Mouse (Mus musculus): ENCODE measurements at regions not wholly inside any gene's neighbourhood (a gene's known extent, or its start where the extent isn't known, plus 50 kb on each side); places are given as distances from the start of the nearest gene placed in this dataset.
"Not testable (repeated sequence)": the region's sequence is repeated elsewhere in the genome, so short reads cannot be mapped to it uniquely, and the experiment has no call there.

- Histone ChIP-seq H3K9ac (no peak overlapping the region), H3K4me2 (replicated peaks) (no peak overlapping the region), H3K4me3 (replicated peaks; ENCODE audit: low read length) (no peak overlapping the region), H3K4me1 (replicated peaks; ENCODE audit: control insufficient read depth, insufficient read depth, low read length) (no peaks in the 10 kb centered on the region), H3K27ac (no peak overlapping the region), H3K27me3 (ENCODE audit: control insufficient read depth, insufficient read depth, low read length) (no peaks in the 10 kb centered on the region), H3K9me3 (ENCODE audit: control insufficient read depth, low read length) (peaks cover 7% of the 10 kb centered on the region; the same call in 1 of the 2 replicates), H3K36me3 (replicated peaks; ENCODE audit: control insufficient read depth, insufficient read depth) (no peaks in the 10 kb centered on the region)
- no peak for DNase-seq (ENCODE audit: low spot score)
- no peak for ATAC-seq (ENCODE audit: low FRiP score)
- WGBS, result 63% methylated on average over 2 of the region's 2 CpGs
Observed at GRCm38 (mm10) chr8:103702236-103702635, 399.2 kb upstream of the Cdh5 start.

- Histone ChIP-seq H3K27ac (no peak overlapping the region), H3K4me3 (replicated peaks; ENCODE audit: low read length) (no peak overlapping the region), H3K36me3 (replicated peaks; ENCODE audit: control insufficient read depth, insufficient read depth) (no peaks in the 10 kb centered on the region), H3K27me3 (ENCODE audit: control insufficient read depth, insufficient read depth, low read length) (no peaks in the 10 kb centered on the region), H3K9ac (no peak overlapping the region), H3K9me3 (ENCODE audit: control insufficient read depth, low read length) (peaks cover 7% of the 10 kb centered on the region; the same call in 1 of the 2 replicates), H3K4me2 (replicated peaks) (no peak overlapping the region), H3K4me1 (replicated peaks; ENCODE audit: control insufficient read depth, insufficient read depth, low read length) (no peaks in the 10 kb centered on the region)
- DNase-seq (ENCODE audit: low spot score) (no peak), ATAC-seq (ENCODE audit: low FRiP score) (no peak)
- WGBS, result 85% methylated on average over 2 of the region's 2 CpGs
Observed at GRCm38 (mm10) chr8:103706084-103706483, 395.3 kb upstream of the Cdh5 start.

DNA sequence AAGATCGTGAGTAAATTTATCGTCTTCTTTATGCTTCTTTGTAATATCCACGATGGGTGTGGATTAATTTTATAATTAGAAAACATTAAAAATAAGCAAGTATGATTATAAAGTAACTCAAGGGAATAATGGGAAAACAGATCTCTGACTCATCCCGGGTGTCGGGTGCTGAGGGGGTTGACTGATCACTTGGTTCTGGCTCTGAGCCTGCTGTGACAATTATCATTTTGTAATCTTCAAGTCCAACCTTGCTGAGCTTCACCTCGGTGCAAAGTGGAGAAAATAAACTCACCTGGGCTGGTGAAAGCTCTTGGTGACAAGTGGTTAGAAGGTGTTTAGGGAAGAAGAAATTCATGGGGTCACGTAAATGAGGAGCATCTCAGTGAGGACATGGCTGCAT lies 390.6 kb upstream of the Cdh5 start:
- not testable (repeated sequence) for H3K4me3 ChIP-seq (replicated peaks; ENCODE audit: low read length); H3K9me3 ChIP-seq (ENCODE audit: control insufficient read depth, low read length); H3K9ac ChIP-seq; H3K27me3 ChIP-seq (ENCODE audit: control insufficient read depth, insufficient read depth, low read length); DNase-seq (ENCODE audit: low spot score); ATAC-seq (ENCODE audit: low FRiP score); H3K4me1 ChIP-seq (replicated peaks; ENCODE audit: control insufficient read depth, insufficient read depth, low read length); H3K4me2 ChIP-seq (replicated peaks); H3K36me3 ChIP-seq (replicated peaks; ENCODE audit: control insufficient read depth, insufficient read depth); H3K27ac ChIP-seq
- WGBS, result 79% methylated on average over 7 of the region's 7 CpGs

GRCm38 (mm10) chr8:103717723-103718122 lies 383.7 kb upstream of the Cdh5 start:
- H3K9me3 ChIP-seq (ENCODE audit: control insufficient read depth, low read length), result no peaks in the 10 kb centered on the region
- no peak for ATAC-seq (ENCODE audit: low FRiP score)
- H3K4me3 ChIP-seq (replicated peaks; ENCODE audit: low read length), result no peak overlapping the region
- H3K9ac ChIP-seq, result no peak overlapping the region
- no peak overlapping the region for H3K4me2 ChIP-seq (replicated peaks)
- 84% methylated on average over 4 of the region's 4 CpGs for WGBS
- no peaks in the 10 kb centered on the region for H3K4me1 ChIP-seq (replicated peaks; ENCODE audit: control insufficient read depth, insufficient read depth, low read length)
- H3K27me3 ChIP-seq (ENCODE audit: control insufficient read depth, insufficient read depth, low read length), result no peaks in the 10 kb centered on the region
- no peak overlapping the region for H3K27ac ChIP-seq
- DNase-seq (ENCODE audit: low spot score), result no peak
- no peaks in the 10 kb centered on the region for H3K36me3 ChIP-seq (replicated peaks; ENCODE audit: control insufficient read depth, insufficient read depth)

GRCm38 (mm10) chr8:103733466-103733865 lies 368.0 kb upstream of the Cdh5 start:
- Histone ChIP-seq H3K4me3 (replicated peaks; ENCODE audit: low read length) (no peak overlapping the region), H3K4me1 (replicated peaks; ENCODE audit: control insufficient read depth, insufficient read depth, low read length) (no peaks in the 10 kb centered on the region), H3K9ac (no peak overlapping the region), H3K27ac (no peak overlapping the region), H3K27me3 (ENCODE audit: control insufficient read depth, insufficient read depth, low read length) (no peaks in the 10 kb centered on the region), H3K4me2 (replicated peaks) (no peak overlapping the region), H3K9me3 (ENCODE audit: control insufficient read depth, low read length) (no peaks in the 10 kb centered on the region), H3K36me3 (replicated peaks; ENCODE audit: control insufficient read depth, insufficient read depth) (no peaks in the 10 kb centered on the region)
- WGBS, result 98% methylated on average over 3 of the region's 3 CpGs
- no peak for ATAC-seq (ENCODE audit: low FRiP score)
- DNase-seq (ENCODE audit: low spot score), result no peak

- ATAC-seq (ENCODE audit: low FRiP score) (no peak), DNase-seq (ENCODE audit: low spot score) (no peak)
- 69% methylated on average over 8 of the region's 8 CpGs for WGBS
- Histone ChIP-seq H3K9ac (no peak overlapping the region), H3K27ac (no peak overlapping the region), H3K4me1 (replicated peaks; ENCODE audit: control insufficient read depth, insufficient read depth, low read length) (no peaks in the 10 kb centered on the region), H3K4me2 (replicated peaks) (no peak overlapping the region), H3K36me3 (replicated peaks; ENCODE audit: control insufficient read depth, insufficient read depth) (no peaks in the 10 kb centered on the region), H3K27me3 (ENCODE audit: control insufficient read depth, insufficient read depth, low read length) (no peaks in the 10 kb centered on the region), H3K4me3 (replicated peaks; ENCODE audit: low read length) (no peak overlapping the region), H3K9me3 (ENCODE audit: control insufficient read depth, low read length) (no peaks in the 10 kb centered on the region)
Observed at GRCm38 (mm10) chr8:103738330-103738729, 363.1 kb upstream of the Cdh5 start.

GRCm38 (mm10) chr8:103741395-103741794 lies 360.0 kb upstream of the Cdh5 start:
- DNase-seq (ENCODE audit: low spot score) (no peak), ATAC-seq (ENCODE audit: low FRiP score) (no peak)
- H3K4me1 ChIP-seq (replicated peaks; ENCODE audit: control insufficient read depth, insufficient read depth, low read length), result no peaks in the 10 kb centered on the region
- H3K4me2 ChIP-seq (replicated peaks), result no peak overlapping the region
- H3K27ac ChIP-seq, result no peak overlapping the region
- 72% methylated on average over 8 of the region's 8 CpGs for WGBS
- H3K9ac ChIP-seq, result no peak overlapping the region
- no peaks in the 10 kb centered on the region for H3K27me3 ChIP-seq (ENCODE audit: control insufficient read depth, insufficient read depth, low read length)
- H3K36me3 ChIP-seq (replicated peaks; ENCODE audit: control insufficient read depth, insufficient read depth), result no peaks in the 10 kb centered on the region
- H3K9me3 ChIP-seq (ENCODE audit: control insufficient read depth, low read length), result no peaks in the 10 kb centered on the region
- no peak overlapping the region for H3K4me3 ChIP-seq (replicated peaks; ENCODE audit: low read length)

DNA sequence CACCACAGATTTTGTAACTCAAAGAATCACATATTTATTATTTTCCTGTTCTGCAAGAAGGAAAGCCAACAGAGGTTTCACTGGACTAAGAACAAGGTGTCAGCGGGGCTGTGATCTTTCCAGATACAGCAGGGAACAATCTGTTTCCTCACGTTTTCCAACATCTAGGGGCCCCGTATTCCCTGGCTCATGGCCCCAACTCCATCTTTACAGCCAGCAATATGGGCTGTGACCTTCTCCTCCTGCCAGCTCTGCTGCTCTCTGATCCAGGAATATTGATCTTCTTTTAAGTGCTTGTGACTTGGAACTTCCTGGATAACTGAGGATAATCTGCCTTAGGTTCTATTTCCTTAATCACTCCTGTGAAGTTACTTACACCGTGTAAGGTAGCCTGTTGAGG lies 352.7 kb upstream of the Cdh5 start:
- Histone ChIP-seq H3K9ac (no peak overlapping the region), H3K9me3 (ENCODE audit: control insufficient read depth, low read length) (no peaks in the 10 kb centered on the region), H3K36me3 (replicated peaks; ENCODE audit: control insufficient read depth, insufficient read depth) (no peaks in the 10 kb centered on the region), H3K27ac (no peak overlapping the region), H3K4me1 (replicated peaks; ENCODE audit: control insufficient read depth, insufficient read depth, low read length) (no peaks in the 10 kb centered on the region), H3K27me3 (ENCODE audit: control insufficient read depth, insufficient read depth, low read length) (no peaks in the 10 kb centered on the region), H3K4me3 (replicated peaks; ENCODE audit: low read length) (no peak overlapping the region), H3K4me2 (replicated peaks) (no peak overlapping the region)
- DNase-seq (ENCODE audit: low spot score) (no peak), ATAC-seq (ENCODE audit: low FRiP score) (no peak)
- WGBS, result 88% methylated on average over 4 of the region's 4 CpGs

- Histone ChIP-seq H3K4me1 (replicated peaks; ENCODE audit: control insufficient read depth, insufficient read depth, low read length) (no peaks in the 10 kb centered on the region), H3K9ac (no peak overlapping the region), H3K36me3 (replicated peaks; ENCODE audit: control insufficient read depth, insufficient read depth) (no peaks in the 10 kb centered on the region), H3K27me3 (ENCODE audit: control insufficient read depth, insufficient read depth, low read length) (no peaks in the 10 kb centered on the region), H3K4me2 (replicated peaks) (no peak overlapping the region), H3K27ac (no peak overlapping the region), H3K4me3 (replicated peaks; ENCODE audit: low read length) (no peak overlapping the region), H3K9me3 (ENCODE audit: control insufficient read depth, low read length) (no peaks in the 10 kb centered on the region)
- DNase-seq (ENCODE audit: low spot score) (no peak), ATAC-seq (ENCODE audit: low FRiP score) (no peak)
- WGBS, result 36% methylated on average over 12 of the region's 12 CpGs
Observed at GRCm38 (mm10) chr8:103750278-103751097, 350.9 kb upstream of the Cdh5 start.

DNA sequence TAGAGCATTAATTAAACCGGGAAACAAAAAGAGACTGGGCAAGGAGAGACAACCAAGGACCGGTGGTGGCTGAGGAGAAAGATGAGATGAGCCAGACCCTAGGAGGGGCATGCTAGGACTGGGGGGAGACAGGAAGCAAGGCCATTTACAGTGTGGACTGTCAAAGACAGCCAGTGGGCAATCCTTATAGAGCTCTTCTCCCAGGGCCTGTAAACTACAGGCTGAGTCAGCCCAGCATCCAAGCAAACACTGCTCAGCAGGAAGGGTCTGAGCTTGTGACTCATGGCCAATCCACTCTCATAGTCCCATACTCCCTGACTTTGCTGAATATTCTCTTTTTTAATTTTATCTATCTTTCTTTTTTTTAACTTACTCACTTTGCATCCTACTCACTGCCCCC lies 350.3 kb upstream of the Cdh5 start:
- H3K4me3 ChIP-seq (replicated peaks; ENCODE audit: low read length), result no peak overlapping the region
- no peaks in the 10 kb centered on the region for H3K27me3 ChIP-seq (ENCODE audit: control insufficient read depth, insufficient read depth, low read length)
- H3K36me3 ChIP-seq (replicated peaks; ENCODE audit: control insufficient read depth, insufficient read depth), result no peaks in the 10 kb centered on the region
- H3K27ac ChIP-seq, result no peak overlapping the region
- H3K9me3 ChIP-seq (ENCODE audit: control insufficient read depth, low read length), result no peaks in the 10 kb centered on the region
- H3K4me2 ChIP-seq (replicated peaks), result no peak overlapping the region
- WGBS, result 68% methylated on average over 2 of the region's 2 CpGs
- DNase-seq (ENCODE audit: low spot score), result no peak
- ATAC-seq (ENCODE audit: low FRiP score), result no peak
- H3K4me1 ChIP-seq (replicated peaks; ENCODE audit: control insufficient read depth, insufficient read depth, low read length), result no peaks in the 10 kb centered on the region
- H3K9ac ChIP-seq, result no peak overlapping the region

Data from hindbrain, embryonic 14.5 days (tissue).